Mouse (Mus musculus): ENCODE results near the gene Olfr1034.
"Not testable (repeated sequence)": the region's sequence is repeated elsewhere in the genome, so short reads cannot be mapped to it uniquely, and the experiment has no call there.

- TF ChIP-seq POLR2A (IDR thresholded peaks at IDR 0.05; ENCODE audit: borderline replicate concordance, insufficient read depth, low read length); CTCF (IDR thresholded peaks at IDR 0.05; ENCODE audit: borderline replicate concordance, insufficient read depth, low read depth, low read length): not testable (repeated sequence)
Measured at GRCm38 (mm10) chr2:86080478-86080877, 34.8 kb downstream of the Olfr1034 start.

All from cerebellum, adult 2 months (tissue).